Mouse (Mus musculus): Measurements from ENCODE around the gene Sipa1l2. TPM values are rescaled to one million over a fixed set of nuclear protein-coding genes. Genes with fewer than 3 reads are reported as not detected.

Gene Sipa1l2
- total RNA-seq, 4 experiments from 2014 or later = 41.6 to 49.5 (median 44.5) TPM

DNA sequence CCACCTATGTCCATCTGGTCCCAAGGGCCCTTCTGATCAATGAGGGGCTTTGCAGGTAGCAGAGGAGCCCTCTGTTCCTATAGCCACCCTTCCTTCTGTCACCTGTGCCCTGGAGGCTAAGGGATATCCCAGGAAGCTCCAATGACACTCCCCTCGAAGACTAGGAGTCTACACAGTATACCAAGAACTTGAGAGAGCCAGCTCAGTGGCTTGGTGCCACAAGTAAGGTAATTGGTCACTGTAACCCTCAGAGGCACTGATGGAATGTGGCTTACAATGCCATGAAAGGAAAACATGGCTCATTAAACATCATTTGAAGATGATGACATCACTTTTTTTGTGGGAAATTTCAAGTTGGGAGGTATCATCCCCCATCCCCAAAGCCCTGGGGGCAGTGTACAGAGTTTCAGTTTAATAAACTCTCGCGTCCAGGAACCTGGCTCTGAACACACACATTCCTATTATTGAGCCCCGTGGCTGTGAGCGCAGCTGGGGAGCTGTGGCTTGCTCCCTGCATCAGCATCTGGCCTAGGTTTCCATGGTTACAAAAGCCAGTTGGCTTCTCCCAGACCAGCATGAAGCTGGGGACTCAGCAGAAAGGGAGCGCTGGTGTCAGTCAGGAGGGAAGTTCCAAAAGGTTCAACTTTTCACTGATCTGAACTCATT, 104.3 kb downstream of the Sipa1l2 start:
- no peak for DNase-seq (ENCODE audit: low spot score)

DNA sequence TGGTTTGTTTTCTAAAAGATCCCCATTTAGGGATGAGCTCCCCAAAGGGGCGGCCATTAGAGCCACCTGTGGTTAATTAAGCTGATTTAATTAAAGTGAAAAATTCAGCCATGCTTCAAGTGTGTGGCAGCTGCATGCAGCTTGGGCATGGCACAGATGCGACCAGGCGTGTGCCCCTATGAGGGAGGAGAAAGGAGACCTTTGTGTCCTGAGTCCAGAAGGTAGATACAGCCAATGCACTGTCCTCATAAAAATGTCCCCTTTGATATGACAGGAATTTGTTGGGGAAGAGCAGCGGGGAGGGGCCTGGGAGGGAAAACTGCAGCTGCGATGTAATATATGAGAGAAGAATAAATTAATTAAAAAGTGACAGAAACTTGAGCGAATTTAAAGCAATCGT, 106.7 kb downstream of the Sipa1l2 start:
- DNase-seq (ENCODE audit: low spot score) = no peak

GRCm38 (mm10) chr8:125461504-125461903, 108.1 kb downstream of the Sipa1l2 start:
- DNase-seq (ENCODE audit: low spot score) = peak; percentile 35

DNA sequence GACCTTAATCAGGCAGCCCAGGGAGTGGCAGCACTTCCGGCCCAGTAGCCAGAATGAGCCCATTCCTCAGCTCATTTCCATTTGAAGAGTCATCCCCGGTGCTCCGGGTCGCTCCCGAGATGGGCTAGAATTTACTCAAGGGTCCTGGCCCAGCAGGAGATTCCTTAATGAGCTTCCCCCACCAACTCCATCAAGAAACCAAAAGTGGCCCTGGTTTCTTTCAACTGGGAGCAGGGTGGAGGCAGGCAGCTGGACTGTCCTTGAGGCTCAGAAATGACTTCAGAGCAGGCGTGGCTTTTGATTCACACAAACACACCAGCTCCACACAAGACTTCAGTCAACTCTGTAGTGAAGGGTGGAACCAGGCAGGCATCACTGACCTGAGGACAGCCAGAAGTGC, 109.0 kb downstream of the Sipa1l2 start:
- no peak for DNase-seq (ENCODE audit: low spot score)

DNA sequence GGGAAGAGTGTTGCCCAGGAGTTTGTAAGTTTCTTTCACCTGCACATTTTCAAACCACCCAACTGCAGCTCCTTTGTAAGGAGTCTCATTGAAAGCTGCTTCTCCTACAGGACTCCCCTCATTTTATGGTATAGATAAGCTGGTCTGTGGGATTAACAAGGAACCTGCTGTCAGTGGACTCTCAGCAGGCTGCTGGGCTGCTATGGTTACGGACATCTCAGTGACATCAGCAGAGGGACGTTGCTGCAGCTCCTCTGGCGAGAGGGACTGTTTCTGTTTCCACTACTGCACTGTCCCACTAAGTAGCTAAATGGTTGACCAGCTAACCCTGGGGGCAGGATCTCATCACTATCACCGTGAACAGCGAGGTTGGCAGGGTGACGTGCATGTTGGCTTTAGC, 120.6 kb downstream of the Sipa1l2 start:
- no peak for DNase-seq (ENCODE audit: low spot score)

- DNase-seq (ENCODE audit: low spot score) = no peak
These were observed 122.1 kb downstream of the Sipa1l2 start for GRCm38 (mm10) chr8:125447543-125447942.

DNA sequence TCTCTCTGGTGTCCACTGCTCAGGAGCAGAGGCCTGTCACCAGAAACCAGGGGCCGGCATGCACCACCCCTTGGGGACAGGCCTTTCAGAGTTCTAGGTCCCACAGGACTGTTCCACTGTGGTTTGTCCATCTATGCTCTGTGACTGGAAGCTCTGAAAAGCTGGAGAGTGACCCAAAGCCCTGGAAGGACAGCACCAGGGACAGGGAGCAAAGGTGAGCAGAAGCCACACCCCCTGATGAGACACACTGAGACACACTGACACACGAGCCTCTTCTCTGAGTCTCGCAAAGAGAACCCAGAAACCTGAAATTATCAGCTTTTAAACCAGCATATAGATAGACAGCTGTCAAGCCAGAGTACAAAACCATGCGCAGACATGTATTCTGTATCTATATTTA, 123.4 kb downstream of the Sipa1l2 start:
- DNase-seq (ENCODE audit: low spot score) = no peak

GRCm38 (mm10) chr8:125445225-125445609, 124.4 kb downstream of the Sipa1l2 start:
- DNase-seq (ENCODE audit: low spot score) = peak; percentile 70

DNA sequence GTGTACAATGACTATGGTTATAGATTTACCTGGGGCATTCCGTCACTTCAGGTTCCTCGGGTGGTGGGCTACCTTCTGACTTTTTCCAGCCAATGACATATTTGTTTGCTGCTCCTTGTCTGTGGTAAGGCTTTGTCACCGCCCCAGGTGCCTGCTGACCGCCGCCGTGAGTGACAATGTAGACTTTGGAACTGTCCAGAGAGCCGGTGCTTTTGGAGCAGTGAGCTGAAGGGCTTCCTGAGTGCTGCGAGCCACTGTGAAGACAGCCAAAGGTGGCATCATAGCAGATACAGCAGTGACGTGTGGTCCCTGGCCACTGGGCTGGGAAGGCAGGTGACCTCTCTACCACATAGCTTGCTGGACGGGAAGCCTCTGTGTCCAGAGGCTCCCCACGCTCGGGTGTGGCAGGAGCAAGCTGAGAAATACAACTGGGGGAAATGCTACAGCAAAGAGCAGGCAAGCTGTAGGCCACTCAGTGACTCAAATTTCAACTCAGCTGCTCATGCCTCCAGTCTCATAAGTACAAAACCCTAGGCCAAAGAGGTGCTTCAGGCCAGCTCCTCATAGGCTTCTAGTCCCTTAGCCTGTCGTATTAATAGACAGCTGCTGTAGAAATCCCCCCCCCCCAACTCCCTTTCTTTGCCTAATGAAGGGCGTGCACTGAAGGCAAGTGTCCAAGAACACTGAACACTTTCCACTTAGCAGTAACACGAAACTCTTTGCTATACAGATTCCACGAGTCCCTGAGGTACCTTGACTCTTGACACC, 125.0 kb downstream of the Sipa1l2 start:
- DNase-seq (ENCODE audit: low spot score) = peak; percentile 20

DNA sequence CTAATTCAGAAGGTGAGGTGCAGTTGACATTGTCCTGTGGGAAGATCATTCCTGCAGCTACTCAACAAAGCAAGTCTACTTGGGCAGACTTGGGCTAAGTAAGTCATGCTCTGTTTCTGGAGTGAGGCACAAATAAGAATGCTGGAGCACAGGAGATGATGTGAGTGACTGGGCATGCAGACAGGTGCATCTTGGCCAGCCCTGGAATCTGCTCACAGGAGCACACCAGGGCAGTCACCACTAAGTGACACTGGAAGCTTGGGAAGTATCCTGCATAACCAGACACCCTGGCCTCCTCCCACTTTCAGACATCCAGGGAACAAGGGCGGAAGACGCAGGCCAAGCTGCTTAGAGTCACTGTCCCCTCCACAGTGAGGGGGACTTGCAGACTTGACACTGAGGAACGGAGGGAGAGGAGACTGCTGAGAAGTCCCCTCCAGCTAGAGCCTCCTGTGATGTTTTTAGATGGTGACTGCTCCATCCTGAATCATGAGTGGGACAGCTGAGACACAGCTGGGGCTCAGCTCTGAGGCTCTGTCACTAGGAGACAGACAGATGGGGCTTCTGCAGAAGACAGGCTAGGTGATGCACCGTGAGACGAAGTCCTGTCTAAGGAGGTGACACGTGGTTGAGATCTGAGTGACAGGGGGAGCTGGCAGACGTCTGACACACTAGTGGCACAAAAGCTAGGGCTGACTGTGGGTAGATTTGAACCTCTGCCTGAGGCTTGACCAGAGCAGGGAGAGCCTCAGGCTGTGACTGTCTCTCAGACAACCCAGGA, 134.1 kb downstream of the Sipa1l2 start:
- DNase-seq (ENCODE audit: low spot score) = no peak

GRCm38 (mm10) chr8:125434151-125434550, 135.5 kb downstream of the Sipa1l2 start:
- no peak for DNase-seq (ENCODE audit: low spot score)

DNA sequence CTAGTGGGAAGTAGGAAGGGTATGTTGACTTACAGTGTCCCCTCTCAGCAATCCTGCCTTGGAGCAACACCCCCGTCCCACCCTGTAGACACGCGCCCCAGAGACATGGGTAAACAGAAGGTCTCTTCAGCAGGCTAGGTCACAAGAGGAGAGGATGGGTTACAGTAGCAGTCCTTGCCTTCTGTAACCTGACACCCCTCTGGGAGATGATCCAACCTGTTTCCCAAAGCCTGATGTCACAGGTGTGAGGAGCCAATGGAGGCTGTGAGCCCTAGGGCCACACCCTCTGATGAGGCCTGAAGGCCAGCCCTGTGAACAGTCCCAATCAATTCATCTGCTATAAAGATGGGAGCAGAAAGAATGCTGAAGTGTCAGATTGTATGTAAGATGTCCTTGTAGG, 138.3 kb downstream of the Sipa1l2 start:
- peak; percentile 48 for DNase-seq (ENCODE audit: low spot score)

- no peak for DNase-seq (ENCODE audit: low spot score)
These were observed 138.8 kb downstream of the Sipa1l2 start for GRCm38 (mm10) chr8:125430796-125431195.

GRCm38 (mm10) chr8:125428979-125429690, 140.5 kb downstream of the Sipa1l2 start:
- DNase-seq (ENCODE audit: low spot score) = no peak

GRCm38 (mm10) chr8:125423861-125424260, 145.7 kb downstream of the Sipa1l2 start:
- DNase-seq (ENCODE audit: low spot score) = peak; percentile 31

DNA sequence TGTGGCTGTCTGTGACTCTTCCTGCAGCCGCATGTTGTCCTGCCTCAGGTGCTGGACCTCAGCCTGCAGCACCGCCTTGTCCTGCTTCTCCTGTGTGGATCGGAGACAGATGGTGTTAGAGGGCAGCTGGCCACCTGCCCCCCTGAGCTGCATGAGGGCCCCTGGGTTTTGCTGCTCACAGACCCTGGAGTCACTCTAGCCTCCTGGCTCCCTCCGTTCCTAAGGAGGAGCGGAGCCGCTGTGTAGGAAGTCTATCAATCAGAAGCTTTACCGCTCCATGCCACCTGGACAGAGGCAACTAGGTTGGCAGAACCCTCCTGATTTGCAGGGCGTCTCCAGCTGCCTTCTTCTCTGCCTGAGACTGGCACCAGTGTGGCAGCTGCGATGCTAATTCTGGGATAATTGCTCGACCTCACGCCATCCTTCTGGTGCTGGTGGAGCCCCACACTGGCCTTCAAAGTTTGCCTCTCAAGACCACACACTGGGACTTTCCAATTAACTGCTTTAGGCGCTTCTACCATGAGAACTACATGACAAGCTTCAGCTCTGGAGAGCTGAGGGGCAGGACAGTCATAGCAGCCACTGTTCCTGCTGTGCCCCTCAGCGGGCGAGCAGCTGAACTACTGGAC, 150.3 kb downstream of the Sipa1l2 start:
- no peak for DNase-seq (ENCODE audit: low spot score)

- no peak for DNase-seq (ENCODE audit: low spot score)
These were observed 153.5 kb downstream of the Sipa1l2 start for GRCm38 (mm10) chr8:125416146-125416545.

DNA sequence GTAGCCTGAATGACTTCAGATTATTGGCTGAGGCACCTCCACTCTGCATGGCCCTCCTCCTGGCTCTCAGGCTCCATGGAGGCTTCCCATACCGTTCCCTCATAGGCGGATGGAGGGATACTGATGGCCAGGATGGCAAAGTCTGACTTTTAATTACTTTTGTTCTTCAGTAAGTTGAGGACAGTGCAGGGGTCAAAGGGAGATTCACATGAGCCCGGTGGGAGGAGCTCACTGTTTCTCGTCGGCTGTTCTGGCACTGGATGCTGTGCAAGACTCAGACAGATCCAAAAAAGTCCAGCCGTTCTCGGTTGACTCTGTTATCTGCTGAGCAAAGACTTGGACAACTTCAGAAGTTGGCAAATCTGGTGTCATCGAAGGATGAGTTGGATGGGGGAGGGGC, 155.0 kb downstream of the Sipa1l2 start:
- DNase-seq (ENCODE audit: low spot score) = no peak

DNA sequence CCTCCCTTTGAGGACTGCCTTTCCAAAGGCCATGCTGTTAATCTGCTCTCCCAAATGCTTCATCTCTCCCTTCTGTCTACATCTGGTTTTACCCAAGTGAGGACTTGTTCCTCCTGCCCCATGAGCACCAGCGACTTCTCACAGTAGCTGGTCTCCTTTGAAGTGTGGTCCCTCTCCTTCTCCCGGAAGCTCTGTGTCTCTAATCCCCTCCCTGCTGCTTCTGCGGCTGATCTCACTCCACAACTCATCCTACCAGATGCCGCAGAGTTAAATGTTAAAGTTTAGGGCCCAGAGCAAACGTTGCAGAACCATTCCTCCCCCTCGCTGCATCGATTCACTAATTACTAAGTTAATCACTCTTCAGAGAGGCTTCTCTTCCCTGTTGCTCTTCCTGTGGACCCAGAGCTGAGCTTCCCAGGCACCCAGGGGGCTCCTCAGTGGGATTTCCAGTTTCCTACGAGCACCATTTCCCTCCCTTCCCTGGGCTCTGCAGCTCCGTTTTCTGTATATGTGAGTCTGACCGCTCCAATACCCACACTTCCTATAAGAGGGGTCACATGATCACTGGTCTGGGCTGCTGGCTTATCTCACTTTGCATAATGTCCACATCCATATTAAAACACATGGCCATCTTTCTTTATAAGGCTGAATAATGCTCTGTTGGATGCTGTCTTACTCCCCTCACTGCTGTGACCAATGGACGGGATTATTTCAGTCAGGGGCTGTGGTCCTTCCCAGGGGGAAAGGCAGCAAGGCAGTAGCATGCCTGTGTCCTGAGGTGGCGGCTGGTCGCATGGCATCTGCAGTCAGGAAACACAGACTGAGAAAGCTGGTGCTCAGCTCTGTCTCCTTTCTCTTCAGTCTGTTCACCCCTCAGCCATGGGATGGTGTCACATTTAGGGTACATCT, 156.4 kb downstream of the Sipa1l2 start:
- DNase-seq (ENCODE audit: low spot score) = no peak

DNA sequence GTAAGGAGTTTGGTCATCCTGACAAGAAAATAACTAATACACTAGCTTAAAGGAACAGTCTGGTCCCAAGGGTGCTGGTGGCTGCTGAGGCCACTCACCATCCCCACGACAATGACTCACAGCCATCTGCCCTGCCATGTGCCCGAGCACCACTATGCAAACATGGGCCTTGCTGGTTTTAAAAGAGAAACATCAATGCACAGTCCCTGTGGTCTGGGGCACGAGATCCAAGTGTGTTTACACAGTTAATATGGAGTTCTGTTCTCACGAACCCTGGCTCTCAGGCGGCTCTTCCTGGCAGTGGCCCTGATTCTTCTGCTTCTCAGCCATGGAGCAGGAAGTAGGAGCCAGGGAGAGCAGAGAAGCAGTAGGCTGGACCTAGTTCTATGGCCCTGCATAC, 159.0 kb downstream of the Sipa1l2 start:
- no peak for DNase-seq (ENCODE audit: low spot score)
